Mouse (Mus musculus): ENCODE measurements around the gene Grin1. TPM values are rescaled to one million over a fixed set of nuclear protein-coding genes. Genes with fewer than 3 reads are reported as not detected.

The Grin1 gene
- polyA plus RNA-seq, 1 experiment: 336 TPM

DNA sequence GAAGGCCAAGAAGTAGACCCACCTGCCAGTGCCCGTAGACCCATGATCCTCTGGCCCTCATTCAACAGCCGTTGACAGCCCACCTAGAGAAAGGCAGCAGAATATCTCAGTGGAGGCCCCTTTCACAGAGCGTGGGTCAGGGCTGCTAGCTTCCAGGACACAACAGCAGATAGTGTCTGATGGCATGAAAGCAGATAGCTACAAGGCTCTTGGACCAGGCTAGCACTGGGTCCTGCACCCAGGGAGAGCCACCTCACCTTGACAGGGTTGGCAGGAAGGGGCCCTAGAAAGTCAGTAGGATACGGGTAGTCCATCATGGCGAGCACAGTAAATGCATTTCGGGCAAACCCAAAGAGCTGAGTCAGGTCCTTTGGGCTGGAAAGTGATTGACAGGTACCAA, 35.2 kb upstream of the Grin1 start:
- H3K4me1 ChIP-seq (ENCODE audit: control insufficient read depth, insufficient read depth, low read length): peaks cover 7% of the 10 kb centered on the region
- TF ChIP-seq POLR2A (IDR thresholded peaks at IDR 0.05; ENCODE audit: extremely low read depth, insufficient read depth, low read length): no peak
- no peak for TF ChIP-seq CTCF (IDR thresholded peaks at IDR 0.05; ENCODE audit: extremely low read depth, insufficient read depth, low read length)
- H3K4me3 ChIP-seq (ENCODE audit: insufficient read depth, low read length): no peak overlapping the region
- no peak overlapping the region for H3K27ac ChIP-seq (ENCODE audit: insufficient read depth, low read length)

DNA sequence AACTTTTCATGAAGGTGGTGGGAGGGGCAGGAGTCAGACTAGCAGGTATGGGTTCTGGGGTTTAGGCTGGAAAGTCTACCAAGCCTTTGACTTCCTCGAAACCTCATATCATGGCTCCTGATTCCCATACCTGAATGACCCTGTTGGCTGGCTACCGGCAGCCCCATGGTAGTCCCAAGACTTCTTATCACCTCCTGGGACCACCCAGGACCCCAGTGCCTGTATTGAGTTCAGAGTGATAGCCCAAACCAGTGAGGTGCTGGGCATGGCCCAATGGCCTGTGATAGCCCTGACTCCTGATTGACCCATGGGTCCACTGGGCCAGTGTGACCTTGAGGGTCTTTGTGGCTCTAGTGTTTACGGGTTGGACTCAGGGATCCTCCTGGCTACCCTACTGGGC, 31.7 kb upstream of the Grin1 start:
- Histone ChIP-seq H3K4me3 (ENCODE audit: insufficient read depth, low read length) (no peak overlapping the region), H3K4me1 (ENCODE audit: control insufficient read depth, insufficient read depth, low read length) (peaks cover 7% of the 10 kb centered on the region), H3K27ac (ENCODE audit: insufficient read depth, low read length) (no peak overlapping the region)
- no peak for TF ChIP-seq CTCF (IDR thresholded peaks at IDR 0.05; ENCODE audit: extremely low read depth, insufficient read depth, low read length)
- no peak for TF ChIP-seq POLR2A (IDR thresholded peaks at IDR 0.05; ENCODE audit: extremely low read depth, insufficient read depth, low read length)

DNA sequence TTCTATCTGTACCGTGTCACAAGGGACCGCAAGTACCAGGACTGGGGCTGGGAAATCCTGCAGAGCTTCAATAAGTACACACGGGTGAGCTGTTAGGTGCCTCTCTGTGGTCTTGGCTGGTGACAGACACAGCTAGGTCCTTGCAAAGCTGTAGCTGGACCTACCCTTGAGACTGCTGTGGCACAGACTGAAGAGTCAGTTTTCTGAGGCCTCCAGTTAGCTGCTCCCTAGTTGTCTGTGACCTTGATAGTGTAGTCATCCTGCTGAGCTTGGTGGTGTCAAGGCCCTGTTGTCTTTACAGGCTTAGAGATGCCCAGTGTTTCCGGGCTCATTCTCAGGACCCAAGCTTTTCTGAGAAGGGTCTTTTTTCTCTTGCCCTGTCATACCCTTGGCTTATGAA, 30.5 kb upstream of the Grin1 start:
- Histone ChIP-seq H3K27ac (ENCODE audit: insufficient read depth, low read length) (no peak overlapping the region), H3K4me3 (ENCODE audit: insufficient read depth, low read length) (no peak overlapping the region), H3K4me1 (ENCODE audit: control insufficient read depth, insufficient read depth, low read length) (no peaks in the 10 kb centered on the region)
- TF ChIP-seq POLR2A (IDR thresholded peaks at IDR 0.05; ENCODE audit: extremely low read depth, insufficient read depth, low read length): no peak
- no peak for TF ChIP-seq CTCF (IDR thresholded peaks at IDR 0.05; ENCODE audit: extremely low read depth, insufficient read depth, low read length)

DNA sequence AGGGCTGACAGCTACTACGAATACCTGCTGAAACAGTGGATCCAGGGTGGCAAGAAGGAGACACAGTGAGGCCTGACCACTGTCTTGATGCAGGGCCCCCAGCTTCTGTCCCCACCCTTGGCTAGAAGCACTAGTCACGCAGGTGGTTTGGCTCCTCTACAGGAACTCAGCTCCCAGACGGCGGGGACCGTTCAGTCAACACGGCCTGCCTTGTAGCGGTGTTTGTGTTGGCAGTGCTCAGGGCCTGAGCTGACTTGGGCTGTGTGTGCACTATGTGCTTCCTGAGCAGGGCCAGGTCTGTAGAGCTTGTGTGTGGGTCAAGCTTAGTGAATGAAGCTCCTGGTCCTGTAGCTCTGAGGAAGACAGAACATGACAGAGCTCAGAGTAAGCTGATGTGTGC, 29.2 kb upstream of the Grin1 start:
- no peak overlapping the region for H3K4me3 ChIP-seq (ENCODE audit: insufficient read depth, low read length)
- TF ChIP-seq POLR2A (IDR thresholded peaks at IDR 0.05; ENCODE audit: extremely low read depth, insufficient read depth, low read length): no peak
- TF ChIP-seq CTCF (IDR thresholded peaks at IDR 0.05; ENCODE audit: extremely low read depth, insufficient read depth, low read length): no peak

DNA sequence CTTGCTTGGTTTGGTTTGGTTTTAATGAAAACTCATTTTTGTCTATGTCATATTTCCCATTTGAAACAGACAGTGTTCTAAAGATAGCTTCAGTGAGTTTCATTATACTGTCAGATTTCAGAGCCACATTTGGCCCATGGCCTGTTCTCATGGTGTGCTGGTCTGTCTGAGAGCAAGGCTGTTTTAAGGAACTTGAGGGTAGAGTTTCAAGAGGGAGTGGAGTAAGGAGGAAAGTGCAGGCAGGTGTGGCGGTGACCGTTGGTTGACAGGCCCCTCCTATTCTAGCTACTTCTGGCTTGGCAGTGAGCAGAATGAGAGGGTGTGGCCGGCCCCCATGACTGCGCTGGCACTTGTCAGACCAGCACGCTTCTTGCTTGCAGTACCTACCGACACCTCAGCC, 19.3 kb upstream of the Grin1 start:
- Histone ChIP-seq H3K4me3 (ENCODE audit: insufficient read depth, low read length) (no peak overlapping the region), H3K4me1 (ENCODE audit: control insufficient read depth, insufficient read depth, low read length) (no peaks in the 10 kb centered on the region; the same call in 1 of the 2 replicates), H3K27ac (ENCODE audit: insufficient read depth, low read length) (no peak overlapping the region)
- TF ChIP-seq POLR2A (IDR thresholded peaks at IDR 0.05; ENCODE audit: extremely low read depth, insufficient read depth, low read length): no peak
- no peak for TF ChIP-seq CTCF (IDR thresholded peaks at IDR 0.05; ENCODE audit: extremely low read depth, insufficient read depth, low read length)

More for the DNA sequence above, 29.2 kb upstream of the Grin1 start:
- no peaks in the 10 kb centered on the region for H3K4me1 ChIP-seq (ENCODE audit: control insufficient read depth, insufficient read depth, low read length)
- H3K27ac ChIP-seq (ENCODE audit: insufficient read depth, low read length): no peak overlapping the region

DNA sequence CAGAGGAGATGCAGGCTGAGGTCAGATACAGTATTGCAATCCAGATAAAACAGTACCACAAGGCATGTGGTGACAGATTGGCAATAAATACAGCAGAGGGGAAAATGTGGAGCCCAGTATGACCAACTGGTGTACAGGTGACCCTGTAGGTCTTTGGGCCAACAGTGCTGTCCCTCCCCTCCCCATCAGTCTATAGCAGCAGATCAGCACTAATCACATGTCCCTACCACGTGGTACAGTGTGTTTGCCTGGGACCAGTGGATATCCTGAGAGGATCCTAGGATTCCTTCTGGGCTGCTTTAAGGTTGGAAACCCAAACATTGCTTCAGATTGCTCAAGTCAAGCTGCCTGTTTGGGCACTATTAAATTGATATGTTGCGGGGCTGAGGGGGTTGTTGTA, 14.6 kb upstream of the Grin1 start:
- H3K4me3 ChIP-seq (ENCODE audit: insufficient read depth, low read length): peak overlapping the region; percentile 46; the same call in 1 of the 2 replicates
- peaks cover 2% of the 10 kb centered on the region; the same call in 1 of the 2 replicates for H3K4me1 ChIP-seq (ENCODE audit: control insufficient read depth, insufficient read depth, low read length)
- H3K27ac ChIP-seq (ENCODE audit: insufficient read depth, low read length): no peak overlapping the region
- TF ChIP-seq CTCF (IDR thresholded peaks at IDR 0.05; ENCODE audit: extremely low read depth, insufficient read depth, low read length): no peak
- TF ChIP-seq POLR2A (IDR thresholded peaks at IDR 0.05; ENCODE audit: extremely low read depth, insufficient read depth, low read length): no peak

DNA sequence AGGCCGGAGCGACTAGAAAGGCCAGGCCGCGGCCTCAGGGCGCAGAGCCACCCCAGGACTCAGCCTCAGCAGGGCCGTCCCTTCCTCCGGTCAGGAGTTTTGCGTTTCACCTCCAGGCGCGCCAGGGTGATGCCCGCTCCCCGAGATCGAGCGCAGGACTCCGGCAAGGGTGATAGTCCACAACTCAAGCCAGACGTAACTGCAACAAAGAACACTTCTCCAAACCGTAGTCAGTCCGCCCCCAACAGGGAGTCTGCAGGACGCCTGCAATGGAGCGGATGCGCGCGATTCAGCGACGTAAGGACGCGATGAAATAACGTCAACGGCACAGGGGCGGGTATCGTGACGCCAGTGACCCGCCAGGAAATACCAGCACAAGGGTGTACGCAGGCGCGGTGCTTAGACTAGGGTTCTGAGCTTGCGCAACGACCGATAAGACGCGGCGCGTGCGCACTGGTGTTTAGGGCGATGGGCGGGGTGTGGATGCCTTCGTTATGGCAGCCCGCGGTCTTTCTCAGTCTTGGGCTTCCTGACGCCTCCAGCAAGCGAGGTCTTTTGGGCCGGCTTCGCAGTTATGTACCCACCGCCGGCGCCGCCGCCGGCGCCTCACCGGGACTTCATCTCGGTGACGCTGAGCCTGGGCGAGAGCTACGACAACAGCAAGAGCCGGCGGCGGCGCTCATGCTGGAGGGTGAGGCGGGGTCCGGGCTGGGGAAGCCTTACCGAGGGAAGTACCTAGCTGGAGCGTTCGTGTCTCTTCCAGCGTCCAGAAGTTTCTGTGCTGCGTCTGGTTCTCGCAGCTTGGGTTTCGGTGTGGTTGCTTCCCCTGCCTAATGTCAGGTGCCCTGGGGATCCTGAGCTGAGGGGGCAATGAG, 13.5 kb upstream of the Grin1 start, which contains the start of gene Man1b1:
Gene Man1b1 (plus strand): TSS at position 53 of the 875 bp plus-strand sequence.
- Histone ChIP-seq H3K4me1 (ENCODE audit: control insufficient read depth, insufficient read depth, low read length) (peaks cover 2% of the 10 kb centered on the region; the same call in 1 of the 2 replicates), H3K4me3 (ENCODE audit: insufficient read depth, low read length) (peak within 1 kb of the TSS; percentile 46), H3K27ac (ENCODE audit: insufficient read depth, low read length) (0 out of 2 replicates have a peak within 1 kb of the TSS, but pooled peaks have one; percentile 4)
- TF ChIP-seq POLR2A (IDR thresholded peaks at IDR 0.05; ENCODE audit: extremely low read depth, insufficient read depth, low read length) (peak; percentile 92), CTCF (IDR thresholded peaks at IDR 0.05; ENCODE audit: extremely low read depth, insufficient read depth, low read length) (no peak)

DNA sequence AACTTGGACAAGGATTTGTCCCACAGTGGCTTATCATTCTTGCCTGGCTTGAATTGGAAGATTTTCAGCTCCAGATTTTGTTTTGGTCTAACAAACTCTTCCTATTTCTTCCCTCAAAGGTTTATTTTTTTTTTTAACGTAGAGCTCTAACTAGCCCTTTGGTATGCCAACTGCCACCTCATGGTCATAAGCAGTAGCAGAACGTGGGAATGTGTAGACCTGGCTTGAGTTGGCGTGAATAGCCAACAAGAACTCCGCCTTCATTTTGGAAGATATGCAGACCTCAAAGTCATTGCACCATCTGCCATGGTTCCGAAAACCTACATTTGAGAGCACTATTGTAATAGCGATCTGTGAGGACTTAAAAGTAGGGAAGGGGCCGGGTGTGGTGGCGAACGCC, 12.5 kb upstream of the Grin1 start:
- H3K4me1 ChIP-seq (ENCODE audit: control insufficient read depth, insufficient read depth, low read length): peaks cover 2% of the 10 kb centered on the region; the same call in 1 of the 2 replicates
- H3K27ac ChIP-seq (ENCODE audit: insufficient read depth, low read length): no peak overlapping the region
- peak overlapping the region; percentile 46 for H3K4me3 ChIP-seq (ENCODE audit: insufficient read depth, low read length)
- TF ChIP-seq POLR2A (IDR thresholded peaks at IDR 0.05; ENCODE audit: extremely low read depth, insufficient read depth, low read length) (no peak), CTCF (IDR thresholded peaks at IDR 0.05; ENCODE audit: extremely low read depth, insufficient read depth, low read length) (no peak)

DNA sequence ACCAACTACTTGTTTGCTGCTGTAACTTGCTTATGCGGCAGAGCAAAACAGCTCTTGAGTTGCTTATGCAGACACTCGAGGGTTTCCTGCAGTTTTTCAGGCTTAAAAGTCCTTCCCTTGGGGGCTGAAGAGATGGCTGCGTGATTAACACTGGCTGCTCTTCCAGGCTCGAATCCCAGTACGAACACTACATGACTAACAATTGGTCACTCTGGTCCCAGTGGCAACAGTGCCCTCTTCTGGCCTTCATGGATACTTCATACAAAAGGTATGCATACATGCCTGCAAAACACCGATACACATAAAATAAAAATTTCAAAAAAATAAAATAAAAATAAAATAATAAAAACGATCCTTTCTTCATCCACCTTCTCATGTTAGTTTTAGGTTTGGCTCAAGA, 9.5 kb upstream of the Grin1 start:
- Histone ChIP-seq H3K4me1 (ENCODE audit: control insufficient read depth, insufficient read depth, low read length) (peaks cover 2% of the 10 kb centered on the region; the same call in 1 of the 2 replicates), H3K27ac (ENCODE audit: insufficient read depth, low read length) (no peak overlapping the region), H3K4me3 (ENCODE audit: insufficient read depth, low read length) (no peak overlapping the region)
- TF ChIP-seq CTCF (IDR thresholded peaks at IDR 0.05; ENCODE audit: extremely low read depth, insufficient read depth, low read length) (peak; percentile 55), POLR2A (IDR thresholded peaks at IDR 0.05; ENCODE audit: extremely low read depth, insufficient read depth, low read length) (no peak)

DNA sequence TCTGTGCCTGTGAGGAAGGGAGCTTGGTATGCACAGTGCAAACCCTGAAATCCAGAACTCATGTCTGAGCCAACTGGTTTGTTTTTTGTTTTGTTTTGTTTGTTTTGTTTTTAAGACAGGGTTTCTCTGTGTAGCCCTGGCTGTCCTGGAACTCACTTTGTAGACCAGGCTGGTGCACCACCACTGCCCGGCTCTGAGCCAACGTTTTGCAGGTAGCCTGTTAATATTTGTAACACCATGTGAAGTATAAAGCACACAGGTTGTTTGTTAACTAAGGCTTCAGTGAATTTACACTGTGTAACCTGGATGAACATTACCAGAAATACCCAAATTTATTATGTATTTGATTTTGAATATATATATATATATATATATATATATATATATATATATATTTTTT, 7.0 kb upstream of the Grin1 start:
- Histone ChIP-seq H3K27ac (ENCODE audit: insufficient read depth, low read length) (no peak overlapping the region), H3K4me1 (ENCODE audit: control insufficient read depth, insufficient read depth, low read length) (no peaks in the 10 kb centered on the region), H3K4me3 (ENCODE audit: insufficient read depth, low read length) (no peak overlapping the region)
- TF ChIP-seq POLR2A (IDR thresholded peaks at IDR 0.05; ENCODE audit: extremely low read depth, insufficient read depth, low read length): no peak
- TF ChIP-seq CTCF (IDR thresholded peaks at IDR 0.05; ENCODE audit: extremely low read depth, insufficient read depth, low read length): no peak

Measured in cortical plate, adult 2 months (tissue).